Mouse (Mus musculus) heart, adult 2 months (tissue): Measurements from ENCODE around the gene Zfp248. TPM values are rescaled to one million over a fixed set of nuclear protein-coding genes. Genes with fewer than 3 reads are reported as not detected.

ENCODE experiments used
- DNase-seq, 2 experiments: peaks; one replicate each; pipeline ENCODE4 v3.0.0; 2021
- H3K27ac ChIP-seq: fragments of 200-600 bp; 2 replicates; pipeline ENCODE4 v1.8.1; 2022
- H3K27me3 ChIP-seq: fragments of 200-500 bp; 2 replicates; pipeline ENCODE4 v1.6.1; 2012; ENCODE audit warnings: mild to moderate bottlenecking, low read length, inconsistent platforms, mixed read lengths; ENCODE audit not compliant: control insufficient read depth, insufficient read depth
- H3K36me3 ChIP-seq: fragments of 200-500 bp; 2 replicates; pipeline ENCODE4 v1.6.1; 2012; ENCODE audit warnings: low read length, inconsistent platforms; ENCODE audit not compliant: control insufficient read depth, insufficient read depth
- H3K4me1 ChIP-seq: fragments of 200-500 bp; 2 replicates; pipeline ENCODE4 v1.6.1; 2011; ENCODE audit warnings: low read length; ENCODE audit not compliant: control insufficient read depth, insufficient read depth
- H3K4me3 ChIP-seq: fragments of 200-600 bp; 2 replicates; pipeline ENCODE4 v1.8.1; 2022
- H3K79me2 ChIP-seq: fragments of 200-500 bp; replicated peaks from 2 replicates; pipeline ENCODE4 v1.6.1; 2012; ENCODE audit warnings: mild to moderate bottlenecking, inconsistent platforms, low read length, moderate library complexity, mixed read lengths; ENCODE audit not compliant: control insufficient read depth, insufficient read depth
- H3K9ac ChIP-seq: fragments of 200-500 bp; 2 replicates; pipeline ENCODE4 v1.6.1; 2012; ENCODE audit warnings: low read depth, mild to moderate bottlenecking, control low read depth, inconsistent platforms, low read length, mixed read lengths
- CTCF ChIP-seq: fragments of 200-600 bp; IDR thresholded peaks from 2 replicates; pipeline ENCODE4 v1.8.1; 2022; ENCODE audit warnings: antibody characterized with exemption, mild to moderate bottlenecking, moderate library complexity
- EP300 ChIP-seq: fragments of 200-500 bp; IDR thresholded peaks from 2 replicates; pipeline ENCODE4 v1.6.1; 2011; ENCODE audit warnings: low read depth, low read length, control low read depth; ENCODE audit not compliant: insufficient read depth
- POLR2A ChIP-seq: fragments of 200-500 bp; IDR thresholded peaks from 2 replicates; pipeline ENCODE4 v1.6.1; 2011; ENCODE audit warnings: mild to moderate bottlenecking, low read depth, low read length, control low read depth; ENCODE audit not compliant: insufficient read depth
- WGBS: fragments of 180-500 bp; shearing (Covaris S2); methylation state at CpG from one replicate; pipeline ENCODE4 v1.1.7; 2018; 5-methylcytosine and 5-hydroxymethylcytosine counted together
- intact Hi-C: fragments of 180-260 bp; cut with DNase I; formaldehyde crosslinking; loops from one replicate; pipeline ENCODE4 v1.15.1; 2025
- long read RNA-seq: library from polyadenylated mRNA; stranded (forward); transcript quantifications from one replicate; pipeline ENCODE4 v2.0.0, GENCODE M21; 2021
- polyA plus RNA-seq: library from polyadenylated mRNA; depleted of rRNA; stranded (reverse); fragments of >200 nt; gene quantifications from 2 replicates; pipeline ENCODE4 v1.2.3, GENCODE M21; 2012; rRNA removed
- total RNA-seq, 2 experiments: library from RNA; stranded (reverse); gene quantifications; 2 replicates each; pipeline ENCODE4 v1.2.3; 2021

Zfp248 gene
- total RNA-seq (1 to 10 TPM; 1.6 to 1.8 TPM), polyA plus RNA-seq (0.92 and 1.1 TPM in 2 replicates)
- long read RNA-seq, result 0 reads

- Histone ChIP-seq H3K9ac (peak within 1 kb of the TSS; percentile 93), H3K4me1 (no peaks in the 10 kb centered on the region), H3K27ac (peak within 1 kb of the TSS; percentile 91), H3K4me3 (peak within 1 kb of the TSS; percentile 96), H3K27me3 (no peaks in the 10 kb centered on the region), H3K36me3 (no peaks in the 10 kb centered on the region), H3K79me2 (no peaks in the 10 kb centered on the region)
- intact Hi-C loops, result no loop called here
- TF ChIP-seq CTCF (peak; percentile 68), POLR2A (peak; percentile 91), EP300 (0 out of 2 replicates have a peak, but pooled peaks have one; percentile 11)
- DNase-seq, result peak; percentile 88
- under 1% methylated on average over 43 of the region's 43 CpGs for WGBS
These were observed at the start of gene Zfp248 for GRCm38 (mm10) chr6:118455042-118455631. Gene Zfp248, minus strand, starts transcription at chr6:118455528.

DNA sequence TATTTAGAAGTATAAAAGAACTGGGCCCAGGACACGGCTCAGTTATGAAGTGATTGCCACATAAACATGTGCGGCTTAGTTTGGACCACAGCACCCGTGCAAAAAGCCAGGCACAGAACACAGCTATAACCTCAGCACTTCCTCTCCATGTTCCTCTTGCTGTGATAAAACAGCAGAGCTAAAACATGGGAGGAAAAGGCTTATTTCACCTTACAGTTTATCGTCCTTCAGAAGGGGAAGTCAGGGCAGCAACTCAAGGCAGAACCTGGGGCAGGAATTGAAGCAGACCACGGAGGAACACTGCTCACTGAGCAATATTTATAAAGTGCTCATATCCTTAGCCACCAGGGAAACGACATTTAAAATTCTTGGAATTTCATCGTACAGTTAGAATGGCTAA is 43.7 kb upstream of the Zfp248 start:
- H3K4me1 ChIP-seq, result no peaks in the 10 kb centered on the region
- H3K27ac ChIP-seq, result no peak overlapping the region
- 82% methylated on average over 7 of the region's 7 CpGs for WGBS
- intact Hi-C loops, result no loop called here
- no peak for DNase-seq
- no peak overlapping the region for H3K4me3 ChIP-seq
- no peaks in the 10 kb centered on the region for H3K27me3 ChIP-seq
- no peak for TF ChIP-seq EP300
- TF ChIP-seq CTCF, result no peak
- no peak for TF ChIP-seq POLR2A
- no peaks in the 10 kb centered on the region for H3K36me3 ChIP-seq
- H3K79me2 ChIP-seq, result no peaks in the 10 kb centered on the region
- H3K9ac ChIP-seq, result no peak overlapping the region

DNA sequence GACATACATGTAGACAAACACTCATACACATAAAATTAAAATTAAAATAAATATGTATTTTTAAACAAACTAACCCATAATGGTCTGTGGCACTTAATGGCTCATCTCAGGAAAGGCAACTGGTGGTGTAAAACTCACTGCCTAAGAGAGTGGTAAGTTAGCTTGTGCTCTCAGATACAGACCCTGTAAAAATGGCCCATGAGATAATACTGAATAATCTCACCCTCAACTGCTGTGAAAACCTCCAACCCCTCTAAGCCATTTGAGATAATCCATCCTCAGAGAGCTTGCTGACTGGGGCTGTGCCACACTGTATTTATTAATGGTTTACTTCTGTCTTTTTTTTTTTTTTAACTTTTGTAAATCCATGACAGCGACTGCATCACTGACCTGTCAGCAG is 26.8 kb upstream of the Zfp248 start:
- no peak overlapping the region for H3K9ac ChIP-seq
- peaks cover 1% of the 10 kb centered on the region; the same call in 1 of the 2 replicates for H3K4me1 ChIP-seq
- H3K27ac ChIP-seq, result no peak overlapping the region
- intact Hi-C loops, result no loop called here
- TF ChIP-seq CTCF, result no peak
- no peak for TF ChIP-seq EP300
- no peak for TF ChIP-seq POLR2A
- no peak overlapping the region for H3K4me3 ChIP-seq
- no peaks in the 10 kb centered on the region for H3K36me3 ChIP-seq
- WGBS, result 81% methylated on average over 1 of the region's 1 CpGs
- DNase-seq, result no peak
- no peaks in the 10 kb centered on the region for H3K27me3 ChIP-seq
- no peaks in the 10 kb centered on the region for H3K79me2 ChIP-seq

DNA sequence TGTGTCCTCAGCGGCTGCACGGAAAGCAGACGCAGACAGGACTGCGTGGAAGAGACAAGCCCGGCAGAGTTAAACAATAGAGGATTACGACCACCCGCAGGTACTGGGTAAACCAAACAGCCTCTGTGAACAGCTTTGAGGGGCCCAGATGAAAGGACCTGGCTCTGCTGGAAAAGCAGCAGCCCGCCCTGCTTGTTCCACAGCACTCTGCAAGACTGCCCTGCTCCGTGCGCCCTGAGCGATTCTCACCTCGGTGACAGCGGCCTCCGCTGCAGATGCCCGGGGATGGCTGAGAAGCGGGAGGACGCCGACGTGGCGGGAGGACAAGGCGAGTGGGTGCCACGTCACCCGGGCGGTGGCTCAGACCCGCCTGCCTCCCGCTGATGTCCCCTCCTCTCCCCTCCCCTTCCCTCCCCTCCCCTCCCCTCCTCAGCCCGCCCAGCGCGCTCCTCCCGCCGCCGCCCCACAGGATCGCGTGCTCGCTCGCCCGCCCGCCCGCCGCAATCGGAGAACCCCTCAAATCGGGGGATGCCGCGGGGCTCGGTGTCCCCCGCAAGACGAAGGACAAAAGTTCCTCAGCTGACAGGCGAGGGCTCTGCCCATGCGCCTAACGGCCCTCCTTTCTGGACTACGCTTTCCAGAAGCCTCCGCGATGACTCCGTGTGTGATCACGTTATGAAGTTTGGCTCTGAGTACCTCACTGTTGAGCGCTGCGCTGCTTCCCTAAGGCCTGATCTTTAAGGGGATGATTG is 23.8 kb upstream of the Zfp248 start, which contains the start of gene Zfp9:
TSS of gene Zfp9 (minus strand) at position 364 of the 752 bp plus-strand sequence.
- peak within 1 kb of the TSS; percentile 87 for H3K9ac ChIP-seq
- TF ChIP-seq CTCF, result no peak
- TF ChIP-seq POLR2A, result peak; percentile 77
- peaks cover 3% of the 10 kb centered on the region; the same call in 1 of the 2 replicates for H3K79me2 ChIP-seq
- H3K4me1 ChIP-seq, result peaks cover 3% of the 10 kb centered on the region; the same call in 1 of the 2 replicates
- DNase-seq, result peak; percentile 87 to 89
- intact Hi-C loops, result loop anchor here (2.0 kb wide), 1 partner anchor 58 kb away; no protein-coding TSS in a partner anchor
- no peaks in the 10 kb centered on the region for H3K27me3 ChIP-seq
- peak within 1 kb of the TSS; percentile 78 for H3K4me3 ChIP-seq
- H3K27ac ChIP-seq, result peak within 1 kb of the TSS; percentile 69
- WGBS, result 1% methylated on average over 48 of the region's 57 CpGs
- H3K36me3 ChIP-seq, result no peaks in the 10 kb centered on the region

GRCm38 (mm10) chr6:118477875-118478785 is 22.8 kb upstream of the Zfp248 start:
- intact Hi-C loops, result loop anchor here (2.0 kb wide), 1 partner anchor 57 kb away; no protein-coding TSS in a partner anchor
- 44% methylated on average over 10 of the region's 10 CpGs for WGBS
- TF ChIP-seq EP300, result no peak
- no peak for TF ChIP-seq CTCF
- TF ChIP-seq POLR2A, result no peak
- Histone ChIP-seq H3K27ac (peak overlapping the region; percentile 69), H3K27me3 (no peaks in the 10 kb centered on the region), H3K9ac (peak overlapping the region; percentile 62), H3K4me3 (peak overlapping the region; percentile 78), H3K79me2 (peaks cover 3% of the 10 kb centered on the region; the same call in 1 of the 2 replicates), H3K36me3 (no peaks in the 10 kb centered on the region), H3K4me1 (peaks cover 3% of the 10 kb centered on the region; the same call in 1 of the 2 replicates)
- no peak for DNase-seq
